Mouse (Mus musculus): ENCODE results near the gene Nudt16l1. TPM values are rescaled to one million over a fixed set of nuclear protein-coding genes. Genes with fewer than 3 reads are reported as not detected.

The Nudt16l1 gene
- polyA plus RNA-seq, 1 experiment from 2014 or later = 143 TPM

- WGBS = 81% methylated on average over 3 of the region's 3 CpGs
- Histone ChIP-seq H3K27me3 (no peaks in the 10 kb centered on the region), H3K4me2 (no peak overlapping the region), H3K36me3 (peaks cover 17% of the 10 kb centered on the region), H3K9ac (no peak overlapping the region), H3K4me3 (no peak overlapping the region), H3K4me1 (replicated peaks) (peaks cover 18% of the 10 kb centered on the region), H3K27ac (replicated peaks) (no peak overlapping the region), H3K9me3 (no peaks in the 10 kb centered on the region)
- ATAC-seq (ENCODE audit: low read depth) = no peak
Observed at GRCm38 (mm10) chr16:4904878-4905277, 33.7 kb upstream of the Nudt16l1 start.

DNA sequence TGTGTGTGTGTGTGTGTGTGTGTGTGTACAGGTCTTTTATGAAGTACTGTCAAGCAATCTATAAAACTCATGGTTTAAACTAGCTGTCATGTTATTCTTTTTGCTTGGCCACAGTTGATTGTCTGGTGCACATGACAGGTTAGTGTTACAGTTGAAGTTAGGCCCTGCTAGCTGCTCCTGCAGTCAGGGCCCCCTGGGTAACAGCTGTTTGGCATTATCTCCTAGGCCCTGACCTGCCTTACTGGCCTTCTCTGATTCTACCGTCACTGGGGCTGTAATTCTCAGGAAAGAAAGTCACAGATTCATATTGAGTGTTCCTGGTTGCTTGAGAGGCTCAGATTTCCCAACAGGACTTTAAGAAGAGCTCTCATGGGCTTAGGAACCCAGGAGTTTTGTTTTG, 33.0 kb upstream of the Nudt16l1 start:
- no peaks in the 10 kb centered on the region for H3K27me3 ChIP-seq
- no peak overlapping the region for H3K4me3 ChIP-seq
- H3K4me1 ChIP-seq (replicated peaks) = peaks cover 18% of the 10 kb centered on the region
- ATAC-seq (ENCODE audit: low read depth) = no peak
- no peak overlapping the region for H3K4me2 ChIP-seq
- no peak overlapping the region for H3K9ac ChIP-seq
- no peaks in the 10 kb centered on the region for H3K9me3 ChIP-seq
- no peak overlapping the region for H3K27ac ChIP-seq (replicated peaks)
- peaks cover 23% of the 10 kb centered on the region for H3K36me3 ChIP-seq
- WGBS = 60% methylated on average over 1 of the region's 1 CpGs

DNA sequence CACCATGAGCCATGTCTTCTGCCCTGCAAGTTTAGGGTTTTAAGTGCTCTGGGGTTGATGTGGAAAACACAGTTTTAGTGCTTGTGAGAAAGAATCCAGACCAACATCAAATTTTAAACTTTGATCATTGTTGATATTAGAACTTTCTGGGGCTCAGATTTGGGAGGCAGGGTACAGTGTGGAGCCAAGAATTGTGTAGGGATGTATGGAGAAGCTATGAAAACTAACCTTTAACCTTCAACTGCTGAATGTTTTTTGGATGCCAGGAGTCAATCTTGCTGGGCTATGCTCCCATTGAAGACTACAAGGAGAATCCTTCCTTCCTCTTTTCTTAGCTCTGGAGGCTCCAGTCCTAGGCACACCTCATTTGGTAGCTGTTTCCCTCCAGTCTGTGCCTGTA, 32.0 kb upstream of the Nudt16l1 start:
- Histone ChIP-seq H3K9ac (no peak overlapping the region), H3K4me2 (no peak overlapping the region), H3K27ac (replicated peaks) (no peak overlapping the region), H3K27me3 (no peaks in the 10 kb centered on the region), H3K4me3 (no peak overlapping the region), H3K36me3 (peaks cover 32% of the 10 kb centered on the region), H3K4me1 (replicated peaks) (peaks cover 11% of the 10 kb centered on the region), H3K9me3 (no peaks in the 10 kb centered on the region)
- no peak for ATAC-seq (ENCODE audit: low read depth)

DNA sequence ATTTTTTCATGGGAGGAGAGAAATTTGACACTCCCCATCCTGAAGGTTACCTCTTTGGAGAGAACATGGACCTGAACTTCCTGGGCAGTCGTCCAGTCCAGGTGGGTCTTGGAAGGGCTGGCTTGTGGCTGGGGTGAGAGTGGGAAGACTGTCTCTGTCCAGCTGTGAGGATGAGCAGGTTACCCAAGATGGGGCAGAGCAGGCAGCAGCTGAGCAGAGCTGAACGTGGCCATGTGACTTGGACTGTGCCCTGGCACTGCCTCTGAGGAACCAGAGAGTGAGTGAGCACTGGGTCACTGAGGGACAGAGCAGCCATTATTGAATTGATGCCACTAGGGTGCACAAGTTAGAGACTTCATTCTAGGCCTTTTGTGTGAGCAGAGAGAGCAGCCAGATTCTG, 31.2 kb upstream of the Nudt16l1 start:
- no peak for ATAC-seq (ENCODE audit: low read depth)
- Histone ChIP-seq H3K4me2 (no peak overlapping the region), H3K4me1 (replicated peaks) (peaks cover 7% of the 10 kb centered on the region; the same call in 1 of the 2 replicates), H3K36me3 (peaks cover 41% of the 10 kb centered on the region), H3K27ac (replicated peaks) (no peak overlapping the region), H3K27me3 (no peaks in the 10 kb centered on the region), H3K9me3 (no peaks in the 10 kb centered on the region), H3K9ac (no peak overlapping the region), H3K4me3 (no peak overlapping the region)
- WGBS = 75% methylated on average over 2 of the region's 2 CpGs

- no peak overlapping the region for H3K27ac ChIP-seq (replicated peaks)
- ATAC-seq (ENCODE audit: low read depth) = no peak
- no peak overlapping the region for H3K9ac ChIP-seq
- peaks cover 7% of the 10 kb centered on the region; the same call in 1 of the 2 replicates for H3K4me1 ChIP-seq (replicated peaks)
- no peak overlapping the region for H3K4me2 ChIP-seq
- H3K27me3 ChIP-seq = no peaks in the 10 kb centered on the region
- H3K9me3 ChIP-seq = no peaks in the 10 kb centered on the region
- peaks cover 47% of the 10 kb centered on the region for H3K36me3 ChIP-seq
- 56% methylated on average over 5 of the region's 5 CpGs for WGBS
- no peak overlapping the region for H3K4me3 ChIP-seq
Observed at GRCm38 (mm10) chr16:4907972-4908371, 30.6 kb upstream of the Nudt16l1 start.

GRCm38 (mm10) chr16:4909745-4910144, 28.8 kb upstream of the Nudt16l1 start:
- Histone ChIP-seq H3K36me3 (peaks cover 61% of the 10 kb centered on the region), H3K9me3 (no peaks in the 10 kb centered on the region), H3K4me1 (replicated peaks) (peaks cover 8% of the 10 kb centered on the region), H3K4me2 (no peak overlapping the region), H3K27me3 (no peaks in the 10 kb centered on the region), H3K9ac (no peak overlapping the region), H3K4me3 (no peak overlapping the region), H3K27ac (replicated peaks) (no peak overlapping the region)
- 97% methylated on average over 2 of the region's 2 CpGs for WGBS
- no peak for ATAC-seq (ENCODE audit: low read depth)

GRCm38 (mm10) chr16:4910758-4911157, 27.8 kb upstream of the Nudt16l1 start:
- no peak overlapping the region for H3K9ac ChIP-seq
- no peaks in the 10 kb centered on the region for H3K27me3 ChIP-seq
- no peak overlapping the region for H3K4me3 ChIP-seq
- H3K4me2 ChIP-seq = no peak overlapping the region
- H3K4me1 ChIP-seq (replicated peaks) = peaks cover 5% of the 10 kb centered on the region
- ATAC-seq (ENCODE audit: low read depth) = no peak
- H3K9me3 ChIP-seq = no peaks in the 10 kb centered on the region
- WGBS = 93% methylated on average over 8 of the region's 8 CpGs
- H3K27ac ChIP-seq (replicated peaks) = no peak overlapping the region
- H3K36me3 ChIP-seq = peaks cover 69% of the 10 kb centered on the region

DNA sequence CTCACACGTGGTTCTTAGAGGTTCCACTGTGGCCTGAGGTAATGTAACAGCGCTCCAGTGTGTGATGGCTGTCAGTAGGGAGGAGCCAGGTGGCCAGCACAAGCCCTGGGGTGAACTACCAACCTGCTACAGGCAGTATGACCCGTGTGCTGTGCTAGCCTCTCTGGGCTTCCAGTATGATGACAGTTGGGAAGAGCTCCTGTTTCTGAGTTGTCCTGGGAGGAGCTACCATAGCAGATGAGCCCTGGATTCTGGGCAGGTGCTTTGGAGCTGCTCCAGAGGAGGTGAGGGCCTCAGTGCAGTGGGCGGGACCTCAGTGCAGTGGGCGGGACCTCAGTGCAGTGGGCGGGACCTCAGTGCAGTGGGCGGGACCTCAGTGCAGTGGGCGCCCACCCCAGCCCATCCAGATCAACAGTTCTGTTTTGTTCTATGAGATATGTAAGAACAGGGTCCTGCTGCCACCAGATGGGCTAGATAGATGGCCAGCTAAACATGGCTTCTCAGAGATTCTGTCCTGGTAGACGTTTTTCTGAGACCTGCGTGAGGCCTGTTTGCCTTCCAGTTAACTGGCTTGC, 26.4 kb upstream of the Nudt16l1 start:
- 76% methylated on average over 10 of the region's 10 CpGs for WGBS
- H3K27me3 ChIP-seq = no peaks in the 10 kb centered on the region
- H3K27ac ChIP-seq (replicated peaks) = 0 out of 2 replicates have a peak overlapping the region, but pooled peaks have one; percentile 55

GRCm38 (mm10) chr16:4912907-4913782, 25.4 kb upstream of the Nudt16l1 start:
- no peak overlapping the region for H3K4me3 ChIP-seq
- peaks cover 92% of the 10 kb centered on the region for H3K36me3 ChIP-seq
- no peak overlapping the region for H3K9ac ChIP-seq
- no peaks in the 10 kb centered on the region for H3K27me3 ChIP-seq
- no peak overlapping the region for H3K4me2 ChIP-seq
- peaks cover 5% of the 10 kb centered on the region for H3K4me1 ChIP-seq (replicated peaks)
- H3K9me3 ChIP-seq = no peaks in the 10 kb centered on the region
- WGBS = 73% methylated on average over 11 of the region's 11 CpGs
- H3K27ac ChIP-seq (replicated peaks) = peak overlapping the region; percentile 55
- ATAC-seq (ENCODE audit: low read depth) = peak; percentile 28; the same call in 1 of the 2 replicates

More for the DNA sequence above, 26.4 kb upstream of the Nudt16l1 start:
- Histone ChIP-seq H3K9me3 (no peaks in the 10 kb centered on the region), H3K4me2 (no peak overlapping the region), H3K9ac (no peak overlapping the region), H3K36me3 (peaks cover 83% of the 10 kb centered on the region), H3K4me1 (replicated peaks) (peaks cover 5% of the 10 kb centered on the region), H3K4me3 (no peak overlapping the region)
- ATAC-seq (ENCODE audit: low read depth) = no peak

DNA sequence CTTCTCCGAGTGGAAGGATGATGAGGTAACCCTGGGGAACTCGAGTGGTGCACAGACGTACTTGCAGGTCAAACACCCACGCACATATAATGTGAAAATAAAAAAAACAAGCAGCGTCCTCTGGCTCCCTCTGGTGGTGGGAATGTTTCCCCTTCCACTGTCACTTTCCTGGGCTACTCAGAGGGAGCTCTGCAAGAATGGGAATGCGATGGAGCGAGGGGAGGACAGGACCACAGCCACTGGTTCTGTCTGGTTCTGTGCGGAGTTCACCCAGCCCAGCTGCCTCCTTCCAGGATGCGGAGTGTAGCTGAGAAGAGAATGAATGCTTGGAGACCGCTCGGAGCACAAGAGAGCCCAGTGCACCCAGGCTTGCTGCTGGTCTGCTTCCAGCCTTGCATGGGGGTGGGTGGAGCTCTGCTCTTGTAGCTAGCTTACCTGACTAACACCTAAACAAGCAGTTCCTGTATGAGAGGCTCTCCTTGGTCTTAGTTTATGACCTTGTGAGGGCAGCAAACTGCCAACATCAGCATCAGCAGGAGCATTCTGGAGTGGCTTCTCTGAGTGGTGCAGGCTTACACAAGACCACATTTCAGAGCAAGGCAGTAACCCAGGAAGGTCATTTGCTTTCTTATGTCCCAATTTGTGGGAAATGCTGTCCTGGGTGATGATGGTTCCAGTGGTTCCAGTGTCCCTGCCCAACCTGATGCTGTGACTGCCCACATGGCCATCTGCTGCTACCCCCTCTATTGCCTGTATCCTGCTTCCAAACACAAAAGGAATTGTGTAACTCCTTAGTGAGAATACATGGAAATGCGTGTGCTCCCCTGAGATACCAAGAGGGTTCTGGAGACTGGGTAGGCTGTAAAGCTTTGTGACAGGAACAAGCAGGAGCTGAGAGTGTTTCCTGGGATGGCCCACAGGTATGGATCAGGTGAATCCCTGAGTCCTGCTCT, 24.5 kb upstream of the Nudt16l1 start:
- Histone ChIP-seq H3K9me3 (no peaks in the 10 kb centered on the region), H3K27ac (replicated peaks) (peak overlapping the region; percentile 55), H3K9ac (no peak overlapping the region), H3K36me3 (peaks cover 92% of the 10 kb centered on the region), H3K4me3 (no peak overlapping the region), H3K4me2 (no peak overlapping the region), H3K4me1 (replicated peaks) (peaks cover 5% of the 10 kb centered on the region), H3K27me3 (no peaks in the 10 kb centered on the region)
- ATAC-seq (ENCODE audit: low read depth) = peak; percentile 54; the same call in 1 of the 2 replicates
- 39% methylated on average over 12 of the region's 12 CpGs for WGBS

DNA sequence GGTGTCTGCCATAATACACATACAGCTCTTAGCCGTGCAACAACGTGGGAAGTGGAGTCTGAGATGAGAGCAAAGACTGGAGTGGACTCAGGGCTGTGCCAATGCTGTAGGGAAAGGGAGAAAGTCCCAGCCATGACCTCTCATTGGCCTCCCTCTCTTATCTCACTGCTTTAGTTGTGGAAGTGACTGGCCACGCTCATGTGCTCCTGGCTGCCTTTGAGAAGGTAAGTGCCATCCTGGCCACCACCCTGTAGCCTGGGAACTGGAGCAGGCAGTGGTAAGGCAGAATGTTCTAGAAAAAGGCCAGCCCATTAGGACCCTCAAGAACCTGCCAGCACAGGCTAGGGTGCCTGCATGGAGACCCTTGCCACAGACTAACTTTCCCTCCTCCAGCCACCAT, 22.6 kb upstream of the Nudt16l1 start:
- Histone ChIP-seq H3K9me3 (no peaks in the 10 kb centered on the region), H3K36me3 (peaks cover 92% of the 10 kb centered on the region), H3K4me2 (no peak overlapping the region), H3K4me1 (replicated peaks) (peaks cover 5% of the 10 kb centered on the region), H3K9ac (no peak overlapping the region), H3K27me3 (no peaks in the 10 kb centered on the region), H3K4me3 (no peak overlapping the region), H3K27ac (replicated peaks) (no peak overlapping the region)
- no peak for ATAC-seq (ENCODE audit: low read depth)
- 94% methylated on average over 3 of the region's 3 CpGs for WGBS

- ATAC-seq (ENCODE audit: low read depth) = no peak
- Histone ChIP-seq H3K4me1 (replicated peaks) (peaks cover 5% of the 10 kb centered on the region), H3K27me3 (no peaks in the 10 kb centered on the region), H3K27ac (replicated peaks) (no peak overlapping the region), H3K9me3 (no peaks in the 10 kb centered on the region), H3K36me3 (peaks cover 86% of the 10 kb centered on the region), H3K4me2 (no peak overlapping the region), H3K9ac (no peak overlapping the region), H3K4me3 (no peak overlapping the region)
- 81% methylated on average over 2 of the region's 2 CpGs for WGBS
Observed at GRCm38 (mm10) chr16:4916608-4917007, 22.0 kb upstream of the Nudt16l1 start.
